Mouse (Mus musculus) left cerebral cortex, postnatal 25 days (tissue): Measurements from ENCODE around the gene Ube2k. TPM values are rescaled to one million over a fixed set of nuclear protein-coding genes. Genes with fewer than 3 reads are reported as not detected.
"Not testable (repeated sequence)": the region's sequence is repeated elsewhere in the genome, so short reads cannot be mapped to it uniquely, and the experiment has no call there.

ENCODE experiments used
- DNase-seq, 2 experiments: peaks; one replicate each; pipeline ENCODE4 v3.0.0; 2022; ENCODE audit warnings: low spot score in 2 of 2, mixed read lengths in 1 of 2
- intact Hi-C: fragments of 180-260 bp; cut with DNase I; formaldehyde crosslinking; loops from one replicate; pipeline ENCODE4 v1.15.1; 2025
- total RNA-seq, 2 experiments: library from RNA; stranded (reverse); gene quantifications; 2 replicates each; pipeline ENCODE4 v1.2.3; 2021

The Ube2k gene
- total RNA-seq, 2 experiments from 2014 or later, result 125 to 129 TPM

GRCm38 (mm10) chr5:65535457-65536067 is 1.5 kb upstream of the Ube2k start:
- intact Hi-C loops, result loop anchor here (2.0 to 5.0 kb wide), 3 partner anchors 101 to 227 kb away; partner anchors contain the start of genes N4bp2 and Ugdh
- peak; percentile 4 to 33 for DNase-seq

GRCm38 (mm10) chr5:65536068-65536465 is 966 bp upstream of the Ube2k start:
- DNase-seq, result not testable (repeated sequence)
- intact Hi-C loops, result loop anchor here (2.0 to 5.0 kb wide), 3 partner anchors 101 to 226 kb away; partner anchors contain the start of genes N4bp2 and Ugdh

GRCm38 (mm10) chr5:65537420-65538071 is 513 bp downstream of the Ube2k start:
- DNase-seq, result peak in 1 of 2 experiments; percentile 17
- intact Hi-C loops, result loop anchor here (1.0 to 5.0 kb wide), 4 partner anchors 45 to 225 kb away; partner anchors contain the start of genes Gm43552, N4bp2 and Ugdh

GRCm38 (mm10) chr5:65538121-65538520 is 1.1 kb downstream of the Ube2k start:
- DNase-seq, result no peak
- intact Hi-C loops, result loop anchor here (5.0 kb wide), 1 partner anchor 224 kb away; the partner anchor contains the start of gene N4bp2

- no peak for DNase-seq
These were observed 1.8 kb downstream of the Ube2k start for GRCm38 (mm10) chr5:65538829-65539228.

GRCm38 (mm10) chr5:65539786-65540185 is 2.8 kb downstream of the Ube2k start:
- intact Hi-C loops, result loop anchor here (5.0 kb wide), 1 partner anchor 223 kb away; the partner anchor contains the start of gene N4bp2
- DNase-seq, result no peak

More at GRCm38 (mm10) chr5:65538829-65539228, 1.8 kb downstream of the Ube2k start:
- intact Hi-C loops, result loop anchor here (5.0 kb wide), 1 partner anchor 223 kb away; the partner anchor contains the start of gene N4bp2

GRCm38 (mm10) chr5:65541889-65542288 is 4.9 kb downstream of the Ube2k start:
- intact Hi-C loops, result no loop called here
- peak in 1 of 2 experiments; percentile 71 for DNase-seq

GRCm38 (mm10) chr5:65543491-65543890 is 6.5 kb downstream of the Ube2k start:
- no peak for DNase-seq
- intact Hi-C loops, result no loop called here

- intact Hi-C loops, result no loop called here
- DNase-seq, result no peak
These were observed 7.6 kb downstream of the Ube2k start for GRCm38 (mm10) chr5:65544616-65545015.

- DNase-seq, result no peak
- intact Hi-C loops, result no loop called here
These were observed 12.6 kb downstream of the Ube2k start for GRCm38 (mm10) chr5:65549677-65550076.

GRCm38 (mm10) chr5:65557109-65557508 is 20.1 kb downstream of the Ube2k start:
- intact Hi-C loops, result no loop called here
- DNase-seq, result no peak

GRCm38 (mm10) chr5:65561125-65561893 is 24.3 kb downstream of the Ube2k start:
- intact Hi-C loops, result no loop called here

GRCm38 (mm10) chr5:65565486-65565885 is 28.5 kb downstream of the Ube2k start:
- no peak for DNase-seq

More at GRCm38 (mm10) chr5:65561125-65561893, 24.3 kb downstream of the Ube2k start:
- no peak for DNase-seq

GRCm38 (mm10) chr5:65574876-65575275 is 37.8 kb downstream of the Ube2k start:
- intact Hi-C loops, result no loop called here
- no peak for DNase-seq

More at GRCm38 (mm10) chr5:65565486-65565885, 28.5 kb downstream of the Ube2k start:
- intact Hi-C loops, result no loop called here

- DNase-seq, result no peak
- intact Hi-C loops, result no loop called here
These were observed 38.9 kb downstream of the Ube2k start for GRCm38 (mm10) chr5:65575896-65576295.

- intact Hi-C loops, result no loop called here
- DNase-seq, result no peak
These were observed 41.5 kb downstream of the Ube2k start for GRCm38 (mm10) chr5:65578545-65578944.

GRCm38 (mm10) chr5:65586291-65586690 is 49.3 kb downstream of the Ube2k start:
- intact Hi-C loops, result no loop called here
- no peak for DNase-seq

- intact Hi-C loops, result no loop called here
- DNase-seq, result no peak
These were observed 53.2 kb downstream of the Ube2k start for GRCm38 (mm10) chr5:65590199-65590598.

GRCm38 (mm10) chr5:65592421-65592820 is 55.4 kb downstream of the Ube2k start:
- intact Hi-C loops, result no loop called here
- DNase-seq, result no peak

- no peak for DNase-seq
These were observed 62.6 kb downstream of the Ube2k start for GRCm38 (mm10) chr5:65599681-65600080.

More at GRCm38 (mm10) chr5:65599681-65600080, 62.6 kb downstream of the Ube2k start:
- intact Hi-C loops, result no loop called here
